Mouse (Mus musculus): ENCODE results near the gene 4933417A18Rik.
"Not testable (repeated sequence)": the region's sequence is repeated elsewhere in the genome, so short reads cannot be mapped to it uniquely, and the experiment has no call there.

Gene 4933417A18Rik

DNA sequence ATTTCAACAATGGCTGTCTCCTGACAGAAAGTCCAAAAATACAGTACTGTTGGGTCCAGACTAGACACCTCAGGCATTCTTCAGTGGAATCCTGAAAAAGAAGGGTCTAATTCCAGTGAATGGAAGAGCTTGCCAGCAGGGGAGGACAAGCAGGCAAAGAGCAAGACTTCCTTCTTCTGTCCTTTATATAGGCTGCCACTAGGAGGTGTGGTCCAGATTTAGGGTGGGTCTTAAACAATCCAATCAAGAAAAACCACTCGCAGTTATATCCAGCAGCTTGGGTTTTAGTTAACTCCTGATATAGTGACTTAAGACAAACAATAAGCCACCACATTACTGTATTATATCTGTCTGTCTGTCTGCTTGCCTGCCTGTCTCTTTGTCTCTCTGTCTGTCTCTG, 49.6 kb downstream of the 4933417A18Rik start:
- no peak for DNase-seq (ENCODE audit: low read depth in 1 of 2, low spot score in 2 of 2)

DNA sequence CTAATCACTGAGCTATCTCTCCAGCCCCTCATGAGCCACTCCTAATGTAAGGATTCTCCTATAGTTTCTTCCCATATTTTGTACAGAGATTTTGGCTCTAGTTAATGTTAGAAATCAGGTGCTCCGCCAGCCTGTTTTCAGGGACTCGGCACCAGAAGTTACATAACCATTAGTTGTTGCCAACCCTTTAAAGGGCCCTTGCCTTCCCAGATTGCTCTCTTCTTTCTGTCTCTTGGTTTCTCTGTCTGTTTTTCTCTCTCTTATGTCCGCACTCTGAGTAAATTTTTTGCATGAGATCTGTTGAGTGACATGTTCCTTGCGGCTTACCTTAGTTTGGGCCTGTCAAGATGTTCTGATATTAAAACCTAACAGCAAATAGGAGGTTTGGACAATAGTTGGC, 51.9 kb downstream of the 4933417A18Rik start:
- DNase-seq (ENCODE audit: low read depth in 1 of 2, low spot score in 2 of 2), result no peak

DNA sequence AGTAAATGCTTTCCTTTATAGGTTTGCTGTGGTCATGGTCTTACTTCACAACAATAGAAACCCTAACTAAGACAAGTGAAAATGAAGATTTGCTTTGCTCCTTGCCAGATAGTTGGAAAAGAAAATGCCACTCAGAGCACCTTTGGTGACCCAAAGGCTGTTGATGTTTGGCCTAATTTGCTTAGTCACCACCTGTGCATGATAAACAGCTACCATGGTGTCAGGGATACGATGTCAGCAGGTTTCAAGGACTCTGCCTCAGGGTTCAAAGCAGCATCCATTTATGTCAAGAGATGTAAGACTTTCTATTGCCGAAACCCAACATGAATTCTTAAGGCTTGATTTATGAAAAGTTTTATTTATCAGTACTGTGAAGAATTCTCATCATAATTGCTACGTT, 53.2 kb downstream of the 4933417A18Rik start:
- DNase-seq (ENCODE audit: low read depth in 1 of 2, low spot score in 2 of 2), result no peak

DNA sequence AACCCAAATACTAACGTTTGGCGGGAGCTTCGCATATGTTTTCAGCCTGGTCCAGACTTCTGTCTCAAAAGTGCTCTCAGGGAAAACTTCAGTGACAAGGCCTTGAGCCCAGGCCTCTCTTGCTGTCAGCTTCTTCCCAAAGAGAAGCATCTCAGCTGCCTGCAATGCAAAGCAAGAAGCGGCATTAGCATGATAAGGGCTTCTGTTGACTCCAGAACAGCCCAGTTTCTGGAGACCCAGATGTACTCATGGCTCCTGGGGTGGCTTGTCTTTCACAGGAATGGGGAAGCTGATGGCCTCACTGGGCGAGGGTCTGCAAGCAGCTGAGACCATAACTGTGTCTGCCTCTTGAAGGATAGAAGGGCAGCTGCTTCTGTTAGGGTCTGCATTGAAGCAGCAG, 54.4 kb downstream of the 4933417A18Rik start:
- not testable (repeated sequence) for DNase-seq (ENCODE audit: low read depth in 1 of 2, low spot score in 2 of 2)

DNA sequence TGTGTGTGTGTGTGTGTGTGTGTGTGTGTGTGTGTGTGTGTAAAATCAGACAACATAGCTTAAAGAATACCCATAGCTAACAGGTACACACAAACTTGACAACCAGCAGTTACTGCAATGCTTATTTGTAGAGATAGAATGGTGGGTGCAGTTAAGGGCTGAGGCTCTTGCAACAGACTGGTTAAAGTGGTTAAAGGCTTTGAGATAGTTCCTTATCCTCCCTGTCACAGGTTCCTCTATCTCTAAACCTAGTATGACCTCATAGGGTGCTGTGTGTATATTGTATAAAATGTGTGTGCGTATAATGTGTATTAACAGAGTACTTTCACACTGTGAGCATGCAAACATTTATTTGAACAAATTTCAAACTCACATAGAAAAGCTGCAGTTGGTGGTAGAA, 59.3 kb downstream of the 4933417A18Rik start:
- not testable (repeated sequence) for DNase-seq (ENCODE audit: low read depth in 1 of 2, low spot score in 2 of 2)

DNA sequence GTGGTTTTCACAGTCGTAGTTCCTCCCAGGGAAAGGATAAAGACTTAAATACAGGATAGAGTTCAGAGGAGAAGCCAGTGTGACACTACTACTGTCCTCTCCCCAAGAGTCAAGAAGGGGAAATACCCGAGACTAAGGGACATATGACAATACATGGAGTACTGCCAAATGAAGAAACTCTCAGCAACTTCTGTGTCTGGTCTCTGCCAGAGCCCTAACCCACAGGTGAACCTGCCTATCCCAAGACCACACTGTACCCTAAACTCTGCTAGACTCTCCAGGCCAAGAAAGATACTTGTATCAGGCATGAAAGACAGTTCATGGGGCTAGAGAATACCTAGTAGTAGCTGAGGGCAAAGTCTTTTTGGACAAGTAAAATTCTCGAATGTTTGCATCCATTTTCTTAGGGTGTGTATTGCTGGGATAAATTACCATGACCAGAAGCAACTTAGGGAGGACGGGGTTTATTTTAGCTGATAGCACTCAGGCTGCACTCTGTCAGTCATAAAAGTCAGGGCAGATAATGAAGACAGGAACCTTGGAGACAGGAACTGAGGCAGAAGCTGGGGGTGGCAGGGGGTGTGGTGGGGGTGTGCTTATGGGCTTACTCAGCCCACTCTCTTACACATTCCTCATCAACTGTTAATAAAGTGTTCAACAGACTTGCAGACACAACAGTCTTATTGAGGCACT, 67.5 kb downstream of the 4933417A18Rik start:
- DNase-seq (ENCODE audit: low read depth in 1 of 2, low spot score in 2 of 2), result no peak

DNA sequence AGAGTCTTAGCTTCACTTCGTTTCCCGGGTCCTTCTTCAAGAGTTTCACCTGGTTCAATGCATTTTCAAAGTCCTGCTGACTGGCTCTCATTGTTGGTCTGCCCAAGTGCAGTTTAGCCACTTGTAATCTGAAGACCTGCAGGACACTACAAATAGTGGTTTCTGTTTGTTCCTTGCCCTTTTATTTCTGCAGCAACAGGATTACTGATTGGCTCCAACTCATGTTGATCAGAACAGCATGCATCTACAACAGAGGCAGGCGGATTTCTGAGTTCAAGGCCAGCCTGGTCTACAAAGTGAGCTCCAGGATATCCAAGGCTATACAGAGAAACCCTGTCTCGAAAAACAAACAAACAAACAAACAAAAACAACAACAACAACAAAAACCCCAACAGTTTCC, 68.9 kb downstream of the 4933417A18Rik start:
- DNase-seq (ENCODE audit: low read depth in 1 of 2, low spot score in 2 of 2), result no peak

DNA sequence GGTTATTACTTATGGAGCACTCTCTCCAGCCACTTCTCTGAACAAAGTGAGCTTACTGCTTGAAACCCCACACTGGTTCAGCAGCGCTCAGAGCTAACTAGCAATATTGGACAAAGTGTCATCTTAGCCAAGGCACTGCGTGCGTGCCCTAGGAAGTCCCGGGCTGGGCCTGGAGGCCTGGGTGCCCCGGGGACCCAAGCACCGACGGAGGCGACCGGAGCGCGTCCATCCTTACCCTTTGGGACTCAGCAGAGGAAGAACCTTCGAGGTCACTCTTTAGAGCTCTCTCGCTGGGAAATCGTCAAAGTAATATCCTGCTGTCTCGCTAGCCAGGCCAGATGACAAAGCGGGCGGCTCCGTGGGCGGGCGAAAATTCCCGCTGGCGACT, 69.4 kb downstream of the 4933417A18Rik start:
- DNase-seq (ENCODE audit: low read depth in 1 of 2, low spot score in 2 of 2), result no peak

DNA sequence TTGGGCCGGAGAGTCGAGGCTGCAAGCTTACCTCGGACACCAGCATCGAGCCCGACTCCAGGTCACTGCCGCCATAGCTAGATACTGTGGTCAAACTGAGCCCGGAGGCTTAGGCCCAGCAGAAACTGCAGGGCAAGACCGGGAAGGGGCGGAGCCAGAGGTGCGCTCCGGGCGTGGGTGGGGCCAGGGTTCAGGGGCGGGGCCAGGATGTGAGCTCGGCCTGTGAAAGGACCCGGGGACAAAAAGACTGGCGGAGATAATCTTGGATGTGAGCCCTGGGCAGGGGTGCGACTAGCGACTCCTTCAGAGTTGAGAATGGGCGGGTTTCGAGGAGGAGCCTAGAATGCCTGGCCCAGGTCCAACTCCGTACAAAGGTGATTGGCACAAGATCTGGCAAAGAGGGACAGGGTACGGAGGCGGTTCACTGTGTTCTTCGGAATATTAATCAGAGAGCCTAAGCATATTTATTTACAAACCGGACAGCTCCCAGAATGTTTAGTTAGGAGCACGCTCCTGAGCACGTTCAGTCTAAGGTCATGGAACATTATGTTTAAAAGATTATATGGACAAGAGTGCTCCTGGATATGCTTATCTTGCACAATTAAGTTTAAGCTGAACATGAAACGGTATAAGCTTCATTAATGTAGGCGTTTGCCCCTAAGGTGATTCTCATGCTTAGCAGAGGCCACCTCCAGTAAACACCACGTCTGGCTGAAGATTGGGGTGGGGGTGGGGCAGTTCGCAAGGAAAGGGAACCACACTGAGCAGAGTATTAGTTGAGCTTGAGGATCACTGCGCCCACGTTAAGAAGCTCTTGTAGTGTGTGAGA, 70.0 kb downstream of the 4933417A18Rik start:
- DNase-seq (ENCODE audit: low read depth in 1 of 2, low spot score in 2 of 2), result peak; percentile 48 to 73

DNA sequence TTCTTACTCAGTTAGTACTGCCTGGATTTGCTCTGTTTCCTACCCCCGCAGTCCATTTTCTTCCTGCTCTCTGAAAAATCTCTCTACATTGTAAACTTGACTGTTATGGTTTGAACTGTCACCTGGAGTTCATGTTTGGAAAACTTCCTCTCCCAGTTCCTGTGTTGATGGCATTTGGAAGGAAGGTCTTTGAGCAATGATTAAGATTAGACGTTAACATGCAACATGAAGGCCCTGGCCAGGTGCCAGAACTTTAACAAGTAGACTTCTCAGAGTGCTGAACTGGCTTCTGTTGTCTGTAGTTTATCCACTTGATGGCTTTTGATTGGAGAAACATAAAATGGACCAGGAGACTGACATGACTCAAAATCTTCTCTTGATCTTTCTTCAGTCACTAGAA, 71.7 kb downstream of the 4933417A18Rik start:
- DNase-seq (ENCODE audit: low read depth in 1 of 2, low spot score in 2 of 2), result no peak

Measured in monocyte, adult 2 months (primary cell).